Mouse (Mus musculus) heart, adult 8-10 months (tissue): ENCODE measurements around the gene Sema3b. TPM values are rescaled to one million over a fixed set of nuclear protein-coding genes. Genes with fewer than 3 reads are reported as not detected.

Experiments
- DNase-seq: peaks from one replicate; pipeline ENCODE4 v3.0.0; 2022; ENCODE audit warnings: low spot score
- total RNA-seq, 4 experiments: library from RNA; stranded (reverse); gene quantifications; 2 replicates each; pipeline ENCODE4 v1.2.4; 2022

Sema3b gene
- total RNA-seq, 4 experiments from 2014 or later: 21.1 to 33.0 (median 24.2) TPM

GRCm38 (mm10) chr9:107548820-107549219 is 60.2 kb downstream of the Sema3b start:
- DNase-seq: no peak

GRCm38 (mm10) chr9:107547957-107548356 is 61.1 kb downstream of the Sema3b start:
- no peak for DNase-seq

Other genes starting within 250 kb of the Sema3b start
- gene Cacna2d2, start 209.6 kb downstream of the Sema3b start, total RNA-seq: 10 to 100 TPM; 10.4 to 18.4 (median 12.3) TPM
- gene Tmem115, start 75.3 kb downstream of the Sema3b start, total RNA-seq: 10 to 100 TPM; 21.2 to 25.6 (median 22.2) TPM
- 1 to 10 TPM; 5.1 to 6.3 (median 5.4) TPM for gene Cyb561d2, start 67.0 kb downstream of the Sema3b start, total RNA-seq
- 10 to 100 TPM; 18.4 to 22.6 (median 21.2) TPM for gene Nprl2, start 67.0 kb downstream of the Sema3b start, total RNA-seq
- gene Zmynd10, start 61.9 kb downstream of the Sema3b start, total RNA-seq: under 1 TPM in 2 of 4 experiments, not detected in 2; 0.35 to 0.40 TPM
- gene Rassf1, start 57.7 kb downstream of the Sema3b start, total RNA-seq: 10 to 100 TPM; 12.9 to 14.9 (median 14.4) TPM
- 10 to 100 TPM; 40.0 to 46.9 (median 40.2) TPM for gene Tusc2, start 46.0 kb downstream of the Sema3b start, total RNA-seq
- gene Hyal2, start 41.3 kb downstream of the Sema3b start, total RNA-seq: 10 to 100 TPM; 31.2 to 45.8 (median 40.6) TPM
- 1 to 10 TPM; 4.6 to 6.6 (median 5.1) TPM for gene Hyal1, start 32.3 kb downstream of the Sema3b start, total RNA-seq
- gene Naa80, start 30.3 kb downstream of the Sema3b start, total RNA-seq: 10 to 100 TPM; 18.8 to 24.3 (median 21.1) TPM
- under 1 TPM; 0.20 to 0.72 (median 0.25) TPM for gene Hyal3, start 28.4 kb downstream of the Sema3b start, total RNA-seq
- gene Ifrd2, start 21.6 kb downstream of the Sema3b start, total RNA-seq: 10 to 100 TPM; 43.7 to 58.2 (median 47.5) TPM
- gene Gnai2, start 26.1 kb upstream of the Sema3b start, total RNA-seq: 100 to 1,000 TPM; 227 to 299 (median 259) TPM
- 10 to 100 TPM; 62.8 to 91.0 (median 81.6) TPM for gene Slc38a3, start 60.3 kb upstream of the Sema3b start, total RNA-seq
- gene Gnat1, start 70.5 kb upstream of the Sema3b start, total RNA-seq: not detected
- 10 to 100 TPM; 11.9 to 16.5 (median 14.3) TPM for gene Sema3f, start 101.2 kb upstream of the Sema3b start, total RNA-seq
- gene Rbm5, start 161.8 kb upstream of the Sema3b start, total RNA-seq: 10 to 100 TPM; 34.0 to 45.4 (median 39.7) TPM